Mouse (Mus musculus) heart, embryonic 11.5 days (tissue): Measurements from ENCODE around the gene Casc3. TPM values are rescaled to one million over a fixed set of nuclear protein-coding genes. Genes with fewer than 3 reads are reported as not detected.

Experiments used
- ATAC-seq: fragments of 200-750 bp; cut with Nextera tagmentation; replicated peaks from 2 replicates; pipeline ENCODE4 v1.8.0; 2017; ENCODE audit warnings: moderate library complexity; ENCODE audit not compliant: insufficient number of reproducible peaks, low FRiP score, low TSS enrichment
- H3K27ac ChIP-seq: fragments of 300-500 bp; sonication (generic); 2 replicates; pipeline ENCODE4 v1.5.1; 2014; ENCODE audit warnings: mild to moderate bottlenecking, low read depth, low read length
- H3K27me3 ChIP-seq: fragments of 300-500 bp; sonication (generic); 2 replicates; pipeline ENCODE4 v1.6.1; 2014; ENCODE audit warnings: mild to moderate bottlenecking, low read length, mixed read lengths; ENCODE audit not compliant: control insufficient read depth, insufficient read depth
- H3K36me3 ChIP-seq: fragments of 300-500 bp; sonication (generic); 2 replicates; pipeline ENCODE4 v1.6.1; 2014; ENCODE audit warnings: mild to moderate bottlenecking, low read length, moderate library complexity, mixed read lengths; ENCODE audit not compliant: control insufficient read depth, insufficient read depth
- H3K4me1 ChIP-seq: fragments of 300-500 bp; sonication (generic); 2 replicates; pipeline ENCODE4 v1.6.1; 2014; ENCODE audit warnings: low read length; ENCODE audit not compliant: control insufficient read depth, insufficient read depth
- H3K4me2 ChIP-seq: fragments of 300-500 bp; sonication (generic); 2 replicates; pipeline ENCODE4 v1.6.1; 2014; ENCODE audit warnings: mild to moderate bottlenecking, moderate library complexity
- H3K4me3 ChIP-seq: fragments of 300-500 bp; sonication (generic); 2 replicates; pipeline ENCODE4 v1.5.1; 2014; ENCODE audit warnings: low read depth, low read length
- H3K9ac ChIP-seq: fragments of 300-500 bp; sonication (generic); 2 replicates; pipeline ENCODE4 v1.6.1; 2014; ENCODE audit warnings: mild to moderate bottlenecking, low read depth, low read length, moderate library complexity
- H3K9me3 ChIP-seq: fragments of 300-500 bp; sonication (generic); replicated peaks from 2 replicates; pipeline ENCODE4 v1.6.1; 2016; ENCODE audit warnings: low read length; ENCODE audit not compliant: control insufficient read depth
- WGBS: fragments of 180-500 bp; shearing (Covaris S2); extraction: QIAGEN DNeasy Blood & Tissue Kit; methylation state at CpG from one replicate; pipeline ENCODE4 v1.1.7; 2014; ENCODE audit not compliant: insufficient replicate concordance; 5-methylcytosine and 5-hydroxymethylcytosine counted together
- polyA plus RNA-seq: library from polyadenylated mRNA; unstranded; fragments of >200 nt; fragmentation: Nextera tagmentation; extraction: Ambion mirVana; gene quantifications from 2 replicates; pipeline ENCODE4 v1.2.1, GENCODE M21; 2014

Casc3 gene
- polyA plus RNA-seq, 1 experiment from 2014 or later: 22.2 TPM

DNA sequence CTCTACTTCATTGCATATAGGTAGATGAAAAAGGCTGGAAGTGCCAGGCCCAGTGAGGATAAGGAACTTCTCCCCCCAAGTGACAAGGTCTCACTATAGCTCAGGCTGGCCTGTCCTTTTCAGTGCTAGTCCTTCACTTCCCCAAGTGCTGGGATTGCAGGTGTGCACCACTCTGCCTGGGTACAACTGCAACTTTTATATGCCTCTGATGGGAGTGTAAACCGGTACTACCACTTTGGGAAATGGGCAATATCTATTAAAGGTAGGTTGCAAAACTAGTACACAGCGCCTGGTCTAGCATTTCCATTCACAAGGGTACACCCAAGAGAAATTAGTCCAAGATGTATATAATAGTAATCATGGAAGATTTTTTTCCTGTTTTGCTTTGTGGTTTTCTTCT, 50.0 kb downstream of the Casc3 start:
- H3K36me3 ChIP-seq: no peaks in the 10 kb centered on the region
- no peak overlapping the region for H3K9ac ChIP-seq
- peaks cover 6% of the 10 kb centered on the region; the same call in 1 of the 2 replicates for H3K4me1 ChIP-seq
- 89% methylated on average over 2 of the region's 2 CpGs for WGBS
- no peak overlapping the region for H3K4me2 ChIP-seq
- no peak overlapping the region for H3K4me3 ChIP-seq
- no peak for ATAC-seq
- H3K9me3 ChIP-seq: no peaks in the 10 kb centered on the region
- no peaks in the 10 kb centered on the region for H3K27me3 ChIP-seq
- no peak overlapping the region for H3K27ac ChIP-seq

- no peak overlapping the region for H3K27ac ChIP-seq
- no peak overlapping the region for H3K9ac ChIP-seq
- peaks cover 3% of the 10 kb centered on the region; the same call in 1 of the 2 replicates for H3K4me1 ChIP-seq
- H3K4me3 ChIP-seq: no peak overlapping the region
- H3K36me3 ChIP-seq: no peaks in the 10 kb centered on the region
- H3K27me3 ChIP-seq: no peaks in the 10 kb centered on the region; the same call in 1 of the 2 replicates
- peak overlapping the region; percentile 37; the same call in 1 of the 2 replicates for H3K4me2 ChIP-seq
- H3K9me3 ChIP-seq: no peaks in the 10 kb centered on the region
- 35% methylated on average over 14 of the region's 14 CpGs for WGBS
- ATAC-seq: no peak
Observed at GRCm38 (mm10) chr11:98858759-98859731, 54.3 kb downstream of the Casc3 start.

DNA sequence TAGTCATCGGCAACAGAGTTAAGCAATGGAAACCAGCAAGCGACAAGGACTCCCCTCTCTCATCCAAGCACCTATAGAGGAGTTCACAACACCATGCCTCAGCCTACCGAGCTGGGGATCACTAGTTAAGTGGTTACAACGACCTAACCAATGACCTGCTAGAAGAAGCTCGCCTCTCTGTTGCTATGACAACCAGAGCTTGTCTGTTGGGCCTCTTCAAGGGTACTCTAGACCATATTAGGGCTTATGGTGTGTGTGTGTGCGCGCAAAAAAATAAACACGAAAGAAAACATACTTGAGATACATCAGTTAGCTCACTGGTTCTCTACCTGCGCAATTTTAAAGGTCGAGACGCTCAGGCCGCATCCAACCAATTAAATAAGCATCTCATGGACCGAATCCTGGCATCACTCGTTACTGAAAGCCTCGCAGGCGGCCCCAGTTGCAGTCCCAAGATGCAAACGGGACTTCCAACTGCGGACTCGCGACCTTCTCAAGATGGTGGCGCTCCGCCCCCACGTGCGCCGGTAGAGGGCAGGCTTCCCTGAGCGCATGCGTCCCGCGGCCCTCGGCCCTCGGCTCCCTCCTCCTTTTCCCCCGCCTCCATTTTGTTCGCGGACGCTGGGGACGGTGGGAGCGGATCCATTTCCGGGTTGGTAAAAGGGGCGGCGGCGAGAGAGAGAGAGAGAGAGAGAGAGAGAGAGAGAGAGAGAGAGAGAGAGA, 58.5 kb downstream of the Casc3 start, which contains the start of gene Wipf2:
Gene Wipf2, plus strand, starts transcription at position 611 of the 723 bp plus-strand sequence.
- Histone ChIP-seq H3K9me3 (no peaks in the 10 kb centered on the region), H3K27ac (peak within 1 kb of the TSS; percentile 86), H3K27me3 (no peaks in the 10 kb centered on the region; the same call in 1 of the 2 replicates), H3K9ac (peak within 1 kb of the TSS; percentile 83), H3K4me1 (peaks cover 10% of the 10 kb centered on the region; the same call in 1 of the 2 replicates), H3K4me3 (peak within 1 kb of the TSS; percentile 77), H3K4me2 (peak within 1 kb of the TSS; percentile 77), H3K36me3 (peaks cover 4% of the 10 kb centered on the region; the same call in 1 of the 2 replicates)
- peak; percentile 88 for ATAC-seq
- 6% methylated on average over 35 of the region's 41 CpGs for WGBS

DNA sequence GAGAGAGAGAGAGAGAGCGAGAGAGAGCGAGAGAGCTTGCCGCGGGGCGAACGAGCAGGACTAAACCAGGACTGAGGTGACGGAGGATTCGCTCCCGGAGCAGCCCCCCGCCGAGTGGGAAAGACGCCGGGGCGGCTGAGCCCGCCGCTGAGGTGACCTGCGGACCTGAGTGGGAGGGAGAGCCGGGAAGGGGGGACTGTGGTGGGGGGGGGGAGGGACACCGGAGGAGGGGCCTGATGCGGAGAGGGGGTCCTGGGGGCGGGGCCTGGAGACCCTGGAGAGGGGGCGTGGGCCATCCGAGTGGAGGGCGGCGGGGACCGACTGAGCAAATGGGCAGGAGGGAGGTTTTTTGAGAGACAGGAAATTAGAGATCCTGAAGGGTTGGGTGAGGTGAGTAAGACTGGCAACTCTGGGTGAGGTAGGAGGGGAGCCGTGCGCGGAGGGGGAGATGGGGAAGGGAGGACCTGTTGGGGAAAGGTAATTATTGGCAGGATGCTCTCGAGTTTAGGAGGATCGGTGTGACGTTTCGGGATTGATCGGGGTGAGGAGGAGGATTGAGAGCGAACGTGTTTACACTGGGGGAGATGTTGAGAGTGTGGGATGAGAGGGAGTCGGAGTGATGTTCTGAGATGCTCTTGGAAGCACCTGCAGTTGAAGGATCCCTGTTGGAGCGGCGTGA, 59.2 kb downstream of the Casc3 start:
- peak overlapping the region; percentile 86 for H3K27ac ChIP-seq
- H3K4me1 ChIP-seq: peaks cover 11% of the 10 kb centered on the region; the same call in 1 of the 2 replicates
- peak overlapping the region; percentile 77 for H3K4me3 ChIP-seq
- no peaks in the 10 kb centered on the region; the same call in 1 of the 2 replicates for H3K27me3 ChIP-seq
- WGBS: 2% methylated on average over 35 of the region's 39 CpGs
- ATAC-seq: peak; percentile 62
- no peaks in the 10 kb centered on the region for H3K9me3 ChIP-seq
- peak overlapping the region; percentile 83 for H3K9ac ChIP-seq
- H3K4me2 ChIP-seq: peak overlapping the region; percentile 77
- H3K36me3 ChIP-seq: peaks cover 4% of the 10 kb centered on the region; the same call in 1 of the 2 replicates

DNA sequence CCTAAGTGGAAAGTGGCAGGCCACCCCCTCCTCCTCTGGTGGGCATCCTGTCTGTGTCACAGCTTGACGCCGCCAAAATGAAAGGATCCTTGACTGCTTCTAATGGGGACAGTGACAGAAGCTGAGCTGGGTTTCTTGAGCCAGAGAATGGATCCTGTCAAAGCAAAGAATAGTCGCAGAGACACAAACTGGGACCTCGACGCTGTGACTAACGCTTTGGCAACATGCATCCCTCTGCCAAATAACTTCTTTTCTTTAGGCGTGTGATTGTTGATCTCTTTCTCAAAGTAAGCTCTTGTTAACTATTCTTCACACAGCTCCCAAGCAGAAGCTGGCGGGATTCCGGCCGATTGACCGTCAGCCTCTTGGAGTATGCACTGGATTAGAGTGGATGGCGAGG, 62.6 kb downstream of the Casc3 start:
- ATAC-seq: no peak
- Histone ChIP-seq H3K9ac (no peak overlapping the region), H3K4me1 (peaks cover 18% of the 10 kb centered on the region), H3K27ac (no peak overlapping the region), H3K4me2 (no peak overlapping the region), H3K4me3 (no peak overlapping the region), H3K27me3 (no peaks in the 10 kb centered on the region), H3K36me3 (peaks cover 4% of the 10 kb centered on the region; the same call in 1 of the 2 replicates), H3K9me3 (no peaks in the 10 kb centered on the region)
- WGBS: 85% methylated on average over 12 of the region's 12 CpGs

DNA sequence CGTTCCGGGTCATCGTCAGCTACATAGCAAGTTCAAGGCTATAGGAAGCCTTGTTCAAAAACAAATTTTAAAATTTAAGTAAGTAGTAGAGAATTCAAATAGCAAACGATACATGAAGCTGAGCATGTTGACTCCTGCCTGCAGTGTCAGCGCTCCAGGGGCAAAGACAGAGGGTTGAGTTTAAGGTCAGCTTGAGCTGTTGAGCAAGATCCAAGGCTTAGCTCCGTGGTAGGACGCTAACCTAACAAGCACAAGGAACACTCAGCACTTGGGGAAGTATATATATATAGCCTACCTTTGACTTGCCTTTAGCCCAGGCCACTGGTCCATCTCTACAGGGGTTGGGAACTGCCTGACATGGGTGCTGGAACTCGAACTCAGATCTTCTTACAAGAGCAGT, 65.2 kb downstream of the Casc3 start:
- Histone ChIP-seq H3K4me1 (peaks cover 14% of the 10 kb centered on the region), H3K4me2 (no peak overlapping the region), H3K27me3 (no peaks in the 10 kb centered on the region), H3K27ac (no peak overlapping the region), H3K36me3 (peaks cover 7% of the 10 kb centered on the region; the same call in 1 of the 2 replicates), H3K4me3 (no peak overlapping the region), H3K9ac (no peak overlapping the region), H3K9me3 (no peaks in the 10 kb centered on the region)
- ATAC-seq: no peak
- 91% methylated on average over 8 of the region's 8 CpGs for WGBS

DNA sequence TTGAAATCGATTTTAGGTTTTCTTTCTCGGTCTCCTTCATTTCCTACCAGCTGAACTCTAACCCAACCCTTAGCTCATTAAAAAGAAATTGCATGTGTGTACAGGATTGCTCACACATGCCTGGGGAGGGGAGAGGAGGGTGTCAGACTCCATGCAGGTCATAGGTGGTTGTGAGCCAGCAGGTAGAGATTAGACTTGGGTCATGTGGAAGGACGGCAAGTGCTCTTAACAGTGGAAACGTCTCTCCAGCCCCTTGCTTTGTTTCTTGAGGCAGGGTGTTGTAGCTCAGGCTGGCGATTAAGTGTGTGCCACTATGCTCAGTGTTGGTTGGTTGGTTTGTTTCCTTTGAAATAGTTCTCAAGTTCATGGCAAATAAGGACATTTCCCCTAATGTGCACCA, 66.1 kb downstream of the Casc3 start:
- H3K4me1 ChIP-seq: peaks cover 14% of the 10 kb centered on the region
- no peaks in the 10 kb centered on the region for H3K9me3 ChIP-seq
- H3K36me3 ChIP-seq: peaks cover 7% of the 10 kb centered on the region; the same call in 1 of the 2 replicates
- 79% methylated on average over 5 of the region's 5 CpGs for WGBS
- H3K27ac ChIP-seq: no peak overlapping the region; the same call in 1 of the 2 replicates
- ATAC-seq: no peak
- no peaks in the 10 kb centered on the region for H3K27me3 ChIP-seq
- H3K9ac ChIP-seq: no peak overlapping the region
- H3K4me3 ChIP-seq: no peak overlapping the region
- H3K4me2 ChIP-seq: no peak overlapping the region

- peaks cover 14% of the 10 kb centered on the region for H3K4me1 ChIP-seq
- ATAC-seq: no peak
- no peaks in the 10 kb centered on the region for H3K9me3 ChIP-seq
- WGBS: 53% methylated on average over 4 of the region's 4 CpGs
- no peaks in the 10 kb centered on the region for H3K27me3 ChIP-seq
- H3K4me3 ChIP-seq: no peak overlapping the region
- H3K36me3 ChIP-seq: peaks cover 7% of the 10 kb centered on the region; the same call in 1 of the 2 replicates
- no peak overlapping the region for H3K9ac ChIP-seq
- H3K27ac ChIP-seq: no peak overlapping the region; the same call in 1 of the 2 replicates
- no peak overlapping the region for H3K4me2 ChIP-seq
Observed at GRCm38 (mm10) chr11:98871416-98871815, 66.7 kb downstream of the Casc3 start.
